Comparison of ENCODE assay signal across 31 mouse cellular contexts in the genomic region with DNA sequence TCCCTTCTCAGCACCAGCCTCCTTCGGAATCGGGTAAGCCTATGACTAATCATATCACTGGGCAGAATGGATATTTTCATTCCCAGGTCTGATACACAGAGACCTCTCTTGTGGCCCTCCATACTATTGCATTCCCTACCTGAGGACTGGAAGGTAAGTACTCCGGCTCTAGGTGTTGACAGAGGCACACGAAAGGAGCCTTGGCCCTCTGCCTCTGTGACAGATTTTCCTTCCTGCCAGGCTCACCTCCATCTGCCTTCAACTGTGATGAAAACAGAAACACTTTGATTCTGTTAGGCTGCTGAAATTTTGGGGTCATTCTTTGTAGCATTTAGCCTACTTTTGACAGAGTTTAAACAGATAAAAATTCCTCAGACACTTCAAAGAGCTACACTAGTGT. TPM values are rescaled to one million over a fixed set of nuclear protein-coding genes. Genes with fewer than 3 reads are reported as not detected.
DNase-seq lines count a peak whose midpoint lies in the region; ATAC-seq lines count a peak whose summit lies in the region.
"Had no signal": no experiment of that assay in that cellular context is flagged by ENCODE, and none has a peak within 500 bp of the region (broad histone marks: within the 10 kb centered on the region; RNA-seq: fewer than 3 reads in every experiment).

No protein-coding gene starts in this region.

- ATAC-seq in frontal cortex, adult (ENCODE audit: low TSS enrichment), result peak; percentile 82
- ATAC-seq in megakaryocyte-erythroid progenitor cell, adult 5-6 weeks (replicated peaks; ENCODE audit: low FRiP score, low TSS enrichment, poor library complexity, severe bottlenecking), result no peak
- ATAC-seq: intestine, postnatal 0 days had no signal

- DNase-seq in frontal cortex, adult 2 months (ENCODE audit: extremely low spot score in 1 of 2, low spot score in 1 of 2), result no peak
- peak; percentile 62 for DNase-seq in cerebellum, adult 11 months
- DNase-seq in cerebellum, adult 8-10 months, result peak; percentile 61
- peak; percentile 75 to 81 for DNase-seq in cerebellum, postnatal 25 days
- no peak for DNase-seq in left cerebral cortex, adult 11 months (ENCODE audit: low spot score)

RNA-seq across cellular contexts. Expression of a gene that starts 47.2 kb away (rescaled TPM):
- not detected in 2 replicates for polyA plus RNA-seq in frontal cortex, adult 2 months (2012; rRNA removed)
- not detected in 2 replicates for total RNA-seq in megakaryocyte-erythroid progenitor cell, adult 5-6 weeks (2014; fragmentation: Nextera tagmentation)
- total RNA-seq in megakaryocyte-erythroid progenitor cell, adult 5-6 weeks (2017), result not detected in 2 replicates
- total RNA-seq: adrenal gland, postnatal 10 days; gastrocnemius, adult 18-20 months; gastrocnemius, postnatal 25 days; heart, adult 18-20 months; hematopoietic stem cell, adult 5-6 weeks; left cerebral cortex, adult 18-20 months; left cerebral cortex, postnatal 14 days; MEL; monocyte, adult 5-6 weeks had no signal
- polyA plus RNA-seq: cortical plate, adult 2 months; embryonic facial prominence, embryonic 14.5 days; erythroblast, embryonic 14.5 days; forebrain, embryonic 11.5 days; heart, embryonic 12.5 days; heart, postnatal 0 days; hindbrain, embryonic 14.5 days; intestine, postnatal 0 days; limb, embryonic 11.5 days; liver, embryonic 14.5 days; lung, adult 2 months; midbrain, embryonic 11.5 days; neural tube, embryonic 14.5 days; Patski; thymus, postnatal 0 days had no signal

Comparison
In these comparisons a context has a peak if more than half of its experiments do, and no peak if none do; other contexts are left out.
1. DNase-seq: peak in cerebellum, adult 11 months (single experiment), cerebellum, adult 8-10 months (single experiment) and cerebellum, postnatal 25 days (2 of 2); none in frontal cortex, adult 2 months (0 of 2) and left cerebral cortex, adult 11 months (single experiment).